Mouse (Mus musculus): ENCODE data around the gene Kif6.
A peak's percentile ranks its signal among the peaks of the same experiment; 100 is the strongest.

DNA sequence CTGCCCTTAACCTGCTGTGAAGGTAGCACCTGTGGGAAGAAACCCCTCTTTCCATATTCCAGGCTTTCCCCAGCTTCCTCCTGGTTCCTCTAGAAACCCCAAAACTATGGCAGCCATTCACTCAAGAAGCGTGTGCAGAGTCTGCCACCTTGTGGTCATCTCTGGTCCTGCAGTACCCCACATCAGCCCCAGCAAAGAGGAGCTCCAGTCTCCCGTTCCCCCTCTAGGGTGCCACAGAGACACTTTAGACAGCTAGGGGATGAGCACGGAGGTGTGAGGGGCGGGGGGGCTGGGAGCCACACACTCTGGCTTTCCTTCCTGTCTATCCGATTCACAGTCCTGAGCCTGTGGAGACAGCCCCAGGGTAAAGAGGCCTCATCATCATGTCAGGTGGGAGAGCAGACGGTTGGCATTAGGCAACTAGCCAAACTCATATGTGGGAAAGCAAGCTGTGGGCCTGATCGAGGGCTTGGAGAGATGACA lies 284.0 kb downstream of the Kif6 start:
- TF ChIP-seq CTCF (conservative IDR thresholded peaks at IDR 0.05; ENCODE audit: insufficient read depth, insufficient read length, low read depth, low read length), result peak; percentile 93
- no peak for TF ChIP-seq POLR2A (IDR thresholded peaks at IDR 0.05; ENCODE audit: low read depth, low read length)
